Mouse (Mus musculus): Measurements from ENCODE around the gene Hfe.
"Not testable (repeated sequence)": the region's sequence is repeated elsewhere in the genome, so short reads cannot be mapped to it uniquely, and the experiment has no call there.

The Hfe gene

GRCm38 (mm10) chr13:23744421-23745380 lies 34.0 kb upstream of the Hfe start:
- peak; percentile 73 for DNase-seq (ENCODE audit: low read depth, low spot score)

- peak; percentile 52 for DNase-seq (ENCODE audit: low read depth, low spot score)
Measured at GRCm38 (mm10) chr13:23743963-23744362, 33.3 kb upstream of the Hfe start.

GRCm38 (mm10) chr13:23743215-23743614 lies 32.6 kb upstream of the Hfe start:
- no peak for DNase-seq (ENCODE audit: low read depth, low spot score)

- DNase-seq (ENCODE audit: low read depth, low spot score), result peak; percentile 42
Measured at GRCm38 (mm10) chr13:23742007-23742406, 31.4 kb upstream of the Hfe start.

GRCm38 (mm10) chr13:23740910-23741309 lies 30.3 kb upstream of the Hfe start:
- DNase-seq (ENCODE audit: low read depth, low spot score), result peak; percentile 34

- peak; percentile 55 for DNase-seq (ENCODE audit: low read depth, low spot score)
Measured at GRCm38 (mm10) chr13:23740256-23740840, 29.7 kb upstream of the Hfe start.

GRCm38 (mm10) chr13:23739922-23740252 lies 29.2 kb upstream of the Hfe start:
- DNase-seq (ENCODE audit: low read depth, low spot score), result no peak

GRCm38 (mm10) chr13:23739069-23739921 lies 28.6 kb upstream of the Hfe start:
- DNase-seq (ENCODE audit: low read depth, low spot score), result peak; percentile 97

- DNase-seq (ENCODE audit: low read depth, low spot score), result peak; percentile 94
Measured at GRCm38 (mm10) chr13:23738677-23739068, 28.0 kb upstream of the Hfe start, which contains the start of gene Hist1h1c. Gene Hist1h1c (plus strand): TSS chr13:23738808.

- DNase-seq (ENCODE audit: low read depth, low spot score), result peak; percentile 46
Measured at GRCm38 (mm10) chr13:23738041-23738440, 27.4 kb upstream of the Hfe start.

- DNase-seq (ENCODE audit: low read depth, low spot score), result no peak
Measured at GRCm38 (mm10) chr13:23737091-23737490, 26.4 kb upstream of the Hfe start.

- DNase-seq (ENCODE audit: low read depth, low spot score), result peak; percentile 70
Measured at GRCm38 (mm10) chr13:23732156-23732804, 21.6 kb upstream of the Hfe start.

- DNase-seq (ENCODE audit: low read depth, low spot score), result peak; percentile 76
Measured at GRCm38 (mm10) chr13:23730479-23730878, 19.8 kb upstream of the Hfe start.

GRCm38 (mm10) chr13:23729706-23730105 lies 19.1 kb upstream of the Hfe start:
- no peak for DNase-seq (ENCODE audit: low read depth, low spot score)

GRCm38 (mm10) chr13:23729192-23729525 lies 18.5 kb upstream of the Hfe start:
- no peak for DNase-seq (ENCODE audit: low read depth, low spot score)

- no peak for DNase-seq (ENCODE audit: low read depth, low spot score)
Measured at GRCm38 (mm10) chr13:23728472-23729191, 18.0 kb upstream of the Hfe start.

- no peak for DNase-seq (ENCODE audit: low read depth, low spot score)
Measured at GRCm38 (mm10) chr13:23725213-23725612, 14.6 kb upstream of the Hfe start.

- DNase-seq (ENCODE audit: low read depth, low spot score), result no peak
Measured at GRCm38 (mm10) chr13:23724239-23724638, 13.6 kb upstream of the Hfe start.

- not testable (repeated sequence) for DNase-seq (ENCODE audit: low read depth, low spot score)
Measured at GRCm38 (mm10) chr13:23717593-23718245, 7.1 kb upstream of the Hfe start.

GRCm38 (mm10) chr13:23717176-23717575 lies 6.5 kb upstream of the Hfe start:
- no peak for DNase-seq (ENCODE audit: low read depth, low spot score)

Data from 3T3-L1 (cell line).